In genomic region chr1:76039029-76039655, GRCm38 (mm10) we compare ENCODE assay signal across 8 mouse cellular contexts.
DNase-seq lines count a peak whose midpoint lies in the region; ATAC-seq and TF ChIP-seq lines count a peak whose summit lies in the region.
"Had no signal": no experiment of that assay in that cellular context is flagged by ENCODE, and none has a peak within 500 bp of the region (broad histone marks: within the 10 kb centered on the region; RNA-seq: fewer than 3 reads in every experiment).

No protein-coding gene starts in this region.

- peak; percentile 15 for DNase-seq in R1 (ENCODE audit: low read depth, low spot score)
- DNase-seq in gastrocnemius, postnatal 14 days = peak; percentile 39
- peak; percentile 88 to 95 for DNase-seq in kidney, postnatal 25 days
- peak; percentile 70 for DNase-seq in lung, adult 2 months
- peak; percentile 11 for DNase-seq in yolk sac, embryonic 10.5 days (ENCODE audit: low spot score)
- no peak for DNase-seq in urinary bladder, postnatal 25 days (ENCODE audit: low spot score)

- no peak overlapping the region for H3K4me3 ChIP-seq in lung, adult 2 months (replicated peaks; ENCODE audit: extremely low read depth, low read depth, low read length)
- H3K4me3 ChIP-seq: hindbrain, embryonic 15.5 days had no signal

- 26% methylated on average over 4 of the region's 4 CpGs for WGBS in lung, adult 2 months

- intact Hi-C loops in gastrocnemius, postnatal 14 days (cut with DNase I; ENCODE audit: low total_unique reads) = no loop called here

- no peak for TF ChIP-seq POLR2A in lung, adult 2 months (IDR thresholded peaks at IDR 0.05; ENCODE audit: borderline replicate concordance, extremely low read depth, low read depth, low read length)

- peak; percentile 20; the same call in 1 of the 2 replicates for ATAC-seq in cerebellum, adult (ENCODE audit: insufficient number of reproducible peaks, low FRiP score, low TSS enrichment)

- H3K4me1 ChIP-seq in lung, adult 2 months (ENCODE audit: control insufficient read depth, insufficient read depth, low read length) = peaks cover 3% of the 10 kb centered on the region

- TF ChIP-seq CTCF in lung, adult 2 months (IDR thresholded peaks at IDR 0.05; ENCODE audit: insufficient read depth, low read length) = peak; percentile 16; the same call in 1 of the 2 replicates
